Mouse (Mus musculus): ENCODE results near the gene Atxn7.
A peak's percentile ranks its signal among the peaks of the same experiment; 100 is the strongest.

Gene Atxn7

DNA sequence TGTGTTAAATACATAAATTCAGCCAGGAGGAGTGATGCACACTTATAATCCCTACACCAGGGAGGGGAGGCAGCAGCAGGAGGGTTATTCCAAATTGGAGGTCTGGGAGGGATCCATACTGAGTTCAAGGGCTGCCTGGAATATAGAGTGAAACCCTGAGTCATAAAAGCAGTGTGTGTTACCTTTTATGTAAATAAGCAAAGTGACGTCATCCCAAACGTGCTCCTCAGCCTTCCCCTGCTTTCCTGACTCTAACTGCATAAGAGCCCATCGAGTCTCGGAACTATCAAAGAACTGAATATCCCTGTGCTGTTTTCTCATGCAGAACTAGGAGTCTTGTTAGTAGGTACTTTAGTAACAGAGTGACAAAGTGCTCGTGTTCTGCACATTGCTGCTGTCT is 102.1 kb downstream of the Atxn7 start:
- DNase-seq (ENCODE audit: low read depth, low spot score): no peak

DNA sequence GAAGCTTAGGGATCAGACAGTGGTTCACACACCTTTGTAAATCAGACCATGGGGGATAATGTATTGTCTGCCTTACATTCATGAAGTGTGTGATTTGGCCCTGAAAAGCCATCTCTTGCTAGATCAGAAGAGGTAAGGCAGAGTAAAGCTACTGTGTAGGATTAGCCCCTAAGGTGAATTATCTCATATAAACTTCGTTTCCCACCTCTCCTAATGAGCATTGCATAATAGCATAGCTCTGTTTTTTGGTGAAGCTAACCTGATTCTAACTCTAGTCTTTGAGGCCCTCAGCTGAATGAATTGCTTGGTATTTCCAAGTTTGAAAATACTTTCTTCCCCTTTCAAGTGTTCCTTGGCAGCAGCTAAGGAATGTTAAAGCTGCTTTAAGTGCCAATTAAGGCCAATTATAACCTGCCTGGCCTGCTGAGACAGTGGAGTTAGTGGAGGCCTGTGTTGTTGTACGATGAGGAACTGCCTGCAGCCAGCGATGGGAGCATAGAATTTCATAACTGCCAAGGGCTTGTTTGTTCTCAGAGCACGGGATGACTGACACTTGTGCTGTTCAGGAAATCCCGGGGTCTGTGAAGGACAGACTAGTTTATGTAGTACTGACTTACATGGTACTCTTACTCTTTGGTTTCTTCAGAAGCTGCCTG is 103.4 kb downstream of the Atxn7 start:
- no peak for DNase-seq (ENCODE audit: low read depth, low spot score)

DNA sequence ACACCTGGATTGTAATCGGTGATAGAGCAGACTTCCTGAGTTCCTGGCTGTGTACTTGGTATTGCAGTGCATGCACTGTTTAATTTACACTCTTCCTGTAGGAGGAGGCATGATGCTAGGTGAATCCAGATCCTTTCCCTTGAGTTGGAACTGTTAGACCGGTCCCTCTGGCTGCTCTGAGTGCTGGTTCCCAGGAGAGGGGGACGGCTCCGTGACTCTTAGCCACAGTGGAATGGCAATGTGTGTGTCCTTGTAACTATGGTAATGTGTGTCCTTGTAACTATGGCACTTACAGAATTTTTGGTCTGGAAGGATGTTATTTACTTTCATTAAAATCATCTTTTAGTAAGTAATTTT is 103.9 kb downstream of the Atxn7 start:
- no peak for DNase-seq (ENCODE audit: low read depth, low spot score)

DNA sequence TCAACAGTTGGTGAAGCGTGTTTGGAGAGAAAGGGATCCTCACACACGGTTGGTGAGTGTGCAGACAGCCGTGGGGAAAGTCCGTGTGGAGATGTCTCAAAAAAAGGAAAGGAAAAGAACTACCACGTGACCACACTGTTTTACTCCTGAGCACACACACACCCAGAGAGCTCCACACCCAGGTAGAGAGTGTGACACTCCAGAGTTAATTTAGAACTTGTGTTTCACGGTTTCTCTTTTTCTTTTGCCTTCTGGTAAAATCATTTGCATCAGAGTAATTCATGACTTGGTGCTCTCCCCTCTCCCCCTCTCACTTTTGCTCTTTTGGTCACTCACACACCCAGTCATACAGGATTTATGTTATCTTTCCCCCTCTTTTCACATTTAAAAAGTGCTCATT is 105.0 kb downstream of the Atxn7 start:
- no peak for DNase-seq (ENCODE audit: low read depth, low spot score)

DNA sequence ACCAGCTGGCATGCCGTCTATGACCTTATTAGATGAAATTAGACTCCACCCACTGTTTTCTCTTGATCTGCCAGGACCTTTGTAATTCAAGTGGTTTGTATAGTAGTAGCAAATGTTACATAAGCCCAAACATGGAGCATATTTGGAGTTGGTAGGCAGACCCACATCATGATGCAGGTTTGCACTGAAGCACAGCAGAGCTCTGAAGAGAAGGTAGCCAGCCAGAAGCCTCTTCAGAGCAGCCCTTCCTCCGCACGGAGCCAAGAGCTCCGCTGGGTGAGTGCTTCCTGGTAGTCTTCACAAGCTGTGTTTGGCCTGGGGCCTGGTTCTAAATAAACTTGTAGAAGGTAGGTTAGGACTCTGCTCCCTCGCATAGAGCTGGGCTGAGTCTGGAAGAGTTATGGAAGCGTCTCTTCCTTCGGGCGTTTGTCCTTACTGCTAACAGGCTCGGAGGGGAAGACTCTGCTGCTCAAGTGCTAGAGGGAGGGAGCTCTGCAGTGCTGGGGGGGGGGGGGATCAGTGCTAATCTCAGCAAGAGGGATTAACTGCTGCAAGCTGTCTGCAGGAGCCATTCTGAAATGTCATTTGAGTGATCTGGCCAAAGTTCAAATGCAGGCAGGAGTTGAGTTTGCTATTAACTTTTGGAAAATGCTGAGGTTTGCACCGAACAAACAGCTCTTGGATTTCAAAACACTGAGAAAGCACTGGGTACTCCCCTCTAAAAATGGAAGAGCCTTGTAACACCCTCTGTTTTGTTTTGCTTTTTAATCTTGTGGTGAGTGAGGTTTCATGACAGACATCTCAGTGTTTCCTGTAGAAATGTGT is 106.6 kb downstream of the Atxn7 start:
- peak; percentile 75 for DNase-seq (ENCODE audit: low read depth, low spot score)

DNA sequence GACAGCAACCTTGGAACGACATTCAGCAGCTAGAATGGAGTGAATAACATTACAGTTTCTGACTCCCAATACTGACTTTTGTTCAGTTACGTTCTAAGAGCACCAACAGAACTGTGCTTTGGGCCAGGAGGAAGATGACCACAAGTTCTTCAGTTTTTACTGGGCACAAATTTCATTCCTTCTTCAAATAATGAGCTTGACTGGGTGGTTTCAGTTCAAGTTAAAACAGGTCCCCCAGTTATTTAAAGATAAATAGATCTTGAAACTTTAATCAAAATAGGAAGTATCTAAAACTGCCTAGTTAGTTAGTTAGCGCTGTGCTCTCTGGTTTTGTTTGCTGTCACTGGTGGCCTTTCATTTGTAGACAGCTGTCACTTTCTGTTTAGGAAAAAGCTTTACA is 107.3 kb downstream of the Atxn7 start:
- peak; percentile 34 for DNase-seq (ENCODE audit: low read depth, low spot score)

DNA sequence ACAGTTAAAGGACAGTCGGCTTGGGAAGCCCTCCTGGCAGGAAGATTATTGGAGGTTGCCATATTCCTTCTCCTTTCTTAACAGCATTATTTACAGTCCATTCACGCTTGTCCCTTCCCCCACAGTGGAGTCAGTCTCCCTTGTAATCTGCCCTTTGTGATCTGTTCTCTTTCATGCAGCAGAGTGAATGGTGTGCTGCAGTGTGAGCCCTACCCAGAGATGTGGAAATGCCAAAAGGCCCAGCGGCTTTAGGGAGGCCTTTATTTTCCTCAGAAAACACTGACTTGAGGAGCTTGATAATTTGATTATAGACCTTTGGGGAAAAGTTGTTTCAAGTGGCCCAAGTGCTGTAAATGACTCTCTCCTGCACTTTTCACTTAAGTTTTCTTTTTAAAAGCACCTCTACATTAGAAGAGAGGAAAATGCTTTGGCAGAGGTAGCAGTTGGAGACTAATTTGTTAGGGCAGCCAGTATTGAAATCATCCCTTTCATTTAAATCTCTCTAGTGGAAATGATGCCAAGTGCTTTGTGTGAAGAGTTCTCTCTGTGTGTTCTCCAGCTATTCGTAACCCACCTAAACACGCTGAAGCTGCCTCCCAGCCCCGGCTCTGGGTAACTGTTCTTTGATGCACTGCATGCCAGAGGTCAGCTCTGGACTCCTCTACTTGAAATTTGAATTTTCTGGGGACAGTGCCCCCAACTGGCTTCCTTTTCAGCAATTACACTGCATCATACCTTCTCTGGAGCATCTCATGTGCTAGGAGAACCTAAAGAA is 109.5 kb downstream of the Atxn7 start:
- no peak for DNase-seq (ENCODE audit: low read depth, low spot score)

DNA sequence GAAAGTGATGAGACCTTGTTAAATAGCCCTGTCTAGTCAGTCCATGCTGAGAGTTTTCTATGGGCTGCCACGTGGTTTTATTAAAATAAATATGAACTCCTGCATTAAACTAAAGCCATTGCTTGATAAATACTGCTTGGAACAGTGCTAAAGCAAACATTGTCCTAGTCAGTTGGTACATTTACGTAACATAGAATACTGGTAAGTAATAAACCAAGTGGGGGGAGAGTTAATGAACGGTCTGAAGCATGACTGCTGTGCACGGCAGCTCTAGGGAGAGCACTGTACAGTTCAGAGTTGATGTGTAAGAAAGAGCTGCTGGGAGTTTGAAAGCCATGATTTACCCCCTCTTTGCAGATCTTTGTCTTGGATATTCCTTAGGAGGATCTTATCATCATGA is 110.2 kb downstream of the Atxn7 start:
- DNase-seq (ENCODE audit: low read depth, low spot score): no peak

DNA sequence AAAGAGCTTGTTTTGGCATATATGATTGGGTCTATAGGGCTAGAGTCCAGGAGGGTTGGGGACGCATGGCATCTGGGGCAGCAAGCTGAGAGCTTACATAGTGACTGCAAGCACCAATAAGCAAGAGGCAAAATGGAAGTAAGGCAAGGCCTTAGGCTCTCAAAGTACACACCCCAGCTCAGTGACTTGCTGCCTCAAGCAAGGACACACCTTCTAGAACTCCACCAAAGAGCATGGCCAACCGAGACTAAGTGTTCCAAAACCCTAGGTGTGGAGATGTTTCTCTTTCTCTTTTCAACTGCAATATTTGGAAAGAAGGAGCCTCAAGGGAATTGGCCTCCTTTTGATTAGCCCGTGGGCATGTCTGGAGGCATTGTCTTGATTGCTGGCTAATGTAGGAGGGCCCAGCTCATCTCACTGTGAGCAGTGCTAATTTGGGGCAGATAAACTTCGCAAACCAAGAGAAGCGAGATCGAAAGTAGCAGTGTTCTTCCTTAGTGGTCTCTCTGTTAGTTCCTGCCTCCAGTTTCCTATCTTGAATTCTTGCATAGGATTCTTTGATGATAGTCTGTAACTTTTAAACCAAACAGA is 119.5 kb downstream of the Atxn7 start:
- no peak for DNase-seq (ENCODE audit: low read depth, low spot score)

DNA sequence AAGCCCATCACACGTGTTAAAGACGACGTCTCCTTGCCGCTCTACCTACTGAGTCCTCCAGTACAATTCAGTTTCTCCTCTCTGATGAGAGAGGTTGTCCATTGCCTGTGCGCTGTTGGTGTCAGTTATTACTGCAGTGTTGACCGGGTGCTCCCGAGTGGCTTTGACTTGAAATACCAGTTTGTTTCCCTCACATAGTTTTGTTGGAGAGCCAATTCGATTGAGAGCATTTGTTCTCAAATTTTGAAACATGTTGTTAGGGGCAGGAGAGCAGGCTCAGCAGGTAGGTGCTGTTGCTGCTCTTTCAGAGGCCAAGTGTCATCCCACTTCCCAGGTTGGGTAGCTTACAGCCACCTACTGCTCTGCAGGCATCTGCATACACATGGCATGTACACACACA is 122.6 kb downstream of the Atxn7 start:
- DNase-seq (ENCODE audit: low read depth, low spot score): no peak

DNA sequence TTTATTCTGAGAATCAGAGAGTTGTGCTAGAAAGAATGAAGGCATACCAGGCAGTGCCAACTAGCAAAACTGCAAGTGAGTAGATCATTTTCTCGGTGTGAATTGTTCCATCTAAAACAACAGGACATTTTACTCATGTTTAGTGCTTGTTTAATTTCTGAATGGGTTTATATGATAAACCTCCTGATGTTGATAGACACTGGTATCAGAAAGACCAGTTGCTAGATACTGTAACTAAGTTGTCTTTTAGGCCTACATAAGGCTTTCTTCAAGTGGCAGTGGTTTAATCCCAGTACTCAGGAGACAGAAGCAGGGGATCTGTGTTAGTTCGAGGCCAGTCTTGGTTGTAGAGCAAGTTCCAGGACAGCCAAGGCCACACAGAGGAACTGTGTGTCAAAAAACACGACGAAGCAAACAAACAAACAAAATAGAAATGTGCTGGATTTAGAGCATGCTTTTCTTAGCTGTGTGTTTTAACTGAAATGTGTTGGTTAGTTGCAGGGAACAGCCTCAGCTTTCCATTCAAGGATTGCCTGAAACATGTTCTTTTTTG is 125.5 kb downstream of the Atxn7 start:
- no peak for DNase-seq (ENCODE audit: low read depth, low spot score)

DNA sequence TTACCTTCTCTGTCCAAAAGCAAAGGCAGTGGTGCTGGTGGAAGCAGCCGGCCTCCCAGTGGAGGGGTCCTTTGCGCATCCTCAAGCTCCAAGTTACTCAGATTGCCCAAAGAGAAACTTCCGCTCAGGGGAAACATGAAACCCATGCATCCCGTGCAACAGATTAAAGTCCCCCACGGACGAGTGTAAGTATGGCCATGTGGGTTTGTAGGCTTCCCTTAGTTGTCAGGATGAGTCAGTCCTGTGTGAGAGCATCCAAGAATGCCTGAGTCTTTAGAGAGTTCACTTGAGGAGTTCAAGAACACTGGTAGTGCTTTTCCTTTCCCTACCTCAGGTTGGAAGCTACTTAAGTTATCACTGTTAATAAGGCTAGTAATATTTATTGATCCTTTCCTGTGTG is 126.1 kb downstream of the Atxn7 start:
- DNase-seq (ENCODE audit: low read depth, low spot score): no peak

DNA sequence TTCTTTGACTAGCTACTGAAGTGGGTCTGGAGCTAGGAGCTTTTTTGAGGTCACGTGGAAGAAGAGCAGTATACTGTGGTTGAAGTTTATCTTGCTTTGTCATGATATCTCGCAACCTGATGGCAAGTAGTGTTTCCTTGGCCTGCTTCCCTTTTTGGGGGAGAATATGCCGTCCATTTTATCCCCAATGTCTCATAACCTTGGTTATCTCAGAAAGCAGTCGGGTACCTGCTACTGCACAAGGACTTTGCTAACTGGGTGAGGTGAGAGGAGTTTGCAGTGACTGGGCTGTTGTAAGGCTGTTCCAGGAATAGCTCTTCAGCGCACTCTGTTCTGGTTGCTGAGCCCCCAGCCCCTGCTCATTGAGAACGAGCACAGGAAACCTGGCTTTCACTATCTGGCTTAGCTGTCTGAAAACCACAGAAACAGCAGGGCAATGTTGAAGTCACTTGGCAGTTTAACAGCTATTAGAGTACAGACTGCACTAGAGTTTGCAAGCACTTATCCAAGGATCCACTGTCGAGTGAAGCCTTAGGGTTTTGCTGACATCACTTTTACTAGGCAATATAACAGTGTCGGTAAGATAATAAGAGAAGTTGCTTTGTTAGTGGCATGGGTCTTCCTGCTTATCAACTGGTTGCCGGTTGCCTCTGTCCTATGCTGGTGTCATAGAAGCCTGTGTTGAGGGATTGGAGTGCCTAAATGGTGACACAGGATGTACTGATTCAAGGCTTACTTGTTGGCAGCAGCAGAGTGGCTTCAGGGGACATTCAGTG is 127.0 kb downstream of the Atxn7 start:
- peak; percentile 61 for DNase-seq (ENCODE audit: low read depth, low spot score)

DNA sequence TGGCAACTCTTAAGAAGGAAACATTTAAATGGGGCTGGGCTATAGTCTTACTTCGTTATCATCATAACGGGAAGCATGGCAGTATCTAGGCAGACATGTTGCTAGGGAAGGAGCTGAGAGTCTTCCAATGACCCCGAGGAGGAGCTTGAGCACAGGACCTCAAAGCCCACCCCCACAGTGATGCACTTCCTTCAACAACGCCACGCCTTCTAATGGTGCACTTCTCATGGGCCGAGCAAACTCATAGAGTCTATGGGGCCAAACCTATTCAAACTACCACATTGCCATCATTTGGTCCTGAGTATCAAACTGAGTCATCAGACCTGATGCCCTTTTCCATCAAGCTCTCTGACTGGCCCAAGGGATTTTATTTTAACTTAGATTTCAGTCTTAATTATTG is 129.3 kb downstream of the Atxn7 start:
- DNase-seq (ENCODE audit: low read depth, low spot score): no peak

DNA sequence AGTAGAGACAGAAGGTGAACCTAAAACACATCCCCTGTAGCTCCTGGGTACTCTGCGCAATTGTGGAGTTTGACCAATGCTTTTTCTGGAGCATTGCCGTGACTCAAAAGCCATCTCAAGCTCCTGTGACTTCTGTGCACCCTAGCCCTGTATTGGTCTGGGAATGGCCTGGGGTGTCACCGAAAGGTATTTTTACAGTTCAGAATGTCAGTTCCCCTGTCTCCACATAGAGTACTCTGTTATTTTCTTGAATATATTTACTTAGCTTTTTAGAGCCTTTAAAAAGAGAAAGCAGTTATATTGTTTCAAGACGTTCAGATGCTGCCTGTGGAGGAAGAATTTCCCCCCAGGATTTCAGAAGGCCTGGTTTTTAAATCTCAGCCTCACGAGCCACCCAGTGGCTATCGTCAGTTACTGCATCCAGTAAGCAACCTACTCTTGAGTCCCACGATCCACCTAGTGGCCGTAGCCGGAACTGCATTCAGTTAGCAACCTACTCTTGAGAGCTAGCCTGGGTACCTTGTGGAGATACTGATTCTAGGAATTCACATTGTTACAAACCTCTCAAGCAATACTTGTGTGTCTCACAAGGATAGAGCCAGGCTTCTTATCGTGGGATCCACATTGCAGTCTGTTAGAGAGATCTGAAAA is 137.2 kb downstream of the Atxn7 start:
- DNase-seq (ENCODE audit: low read depth, low spot score): peak; percentile 94

DNA sequence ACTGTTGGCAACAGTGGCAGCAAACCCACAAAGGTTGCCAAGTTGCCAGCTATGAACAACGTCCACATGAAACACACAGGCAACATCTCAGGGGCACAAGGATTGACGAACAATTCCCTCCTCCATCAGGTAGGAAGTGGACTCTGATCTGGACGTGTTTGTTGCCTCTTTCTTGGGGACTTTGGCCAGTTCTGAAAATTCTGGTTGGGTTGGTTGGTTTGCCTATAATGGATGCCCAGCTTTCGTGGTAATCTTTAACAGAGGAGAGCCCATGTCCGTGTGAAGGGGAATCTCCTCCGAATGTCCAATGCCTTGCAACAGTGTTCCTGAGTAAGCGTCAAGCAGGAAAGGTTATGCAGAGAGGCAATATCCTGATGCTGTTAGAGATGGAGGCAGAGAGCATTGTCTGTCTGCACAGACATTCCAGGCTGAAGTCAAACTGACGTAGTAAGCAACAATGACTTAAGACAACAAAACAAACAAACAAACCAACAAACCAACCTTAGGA is 139.6 kb downstream of the Atxn7 start:
- no peak for DNase-seq (ENCODE audit: low read depth, low spot score)

DNA sequence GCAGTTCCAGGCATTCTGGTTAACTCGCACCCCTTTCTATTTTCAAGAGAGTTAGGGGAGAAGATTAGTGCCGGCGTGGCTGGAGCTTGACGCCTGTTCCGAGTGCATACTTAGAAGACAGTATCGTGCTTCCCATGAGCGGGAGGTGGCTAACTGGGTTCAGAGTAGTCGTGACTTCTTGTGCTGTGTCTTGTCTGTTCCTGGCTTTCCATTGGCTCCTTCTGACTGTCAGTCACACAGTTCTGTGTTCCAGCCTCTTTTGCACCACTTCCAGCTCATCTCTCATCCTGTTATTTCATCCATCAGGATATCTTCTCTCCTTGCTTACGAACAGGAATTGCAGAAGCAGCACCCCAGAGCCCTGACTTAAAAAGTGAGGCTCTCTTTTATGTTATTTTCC is 140.1 kb downstream of the Atxn7 start:
- no peak for DNase-seq (ENCODE audit: low read depth, low spot score)

DNA sequence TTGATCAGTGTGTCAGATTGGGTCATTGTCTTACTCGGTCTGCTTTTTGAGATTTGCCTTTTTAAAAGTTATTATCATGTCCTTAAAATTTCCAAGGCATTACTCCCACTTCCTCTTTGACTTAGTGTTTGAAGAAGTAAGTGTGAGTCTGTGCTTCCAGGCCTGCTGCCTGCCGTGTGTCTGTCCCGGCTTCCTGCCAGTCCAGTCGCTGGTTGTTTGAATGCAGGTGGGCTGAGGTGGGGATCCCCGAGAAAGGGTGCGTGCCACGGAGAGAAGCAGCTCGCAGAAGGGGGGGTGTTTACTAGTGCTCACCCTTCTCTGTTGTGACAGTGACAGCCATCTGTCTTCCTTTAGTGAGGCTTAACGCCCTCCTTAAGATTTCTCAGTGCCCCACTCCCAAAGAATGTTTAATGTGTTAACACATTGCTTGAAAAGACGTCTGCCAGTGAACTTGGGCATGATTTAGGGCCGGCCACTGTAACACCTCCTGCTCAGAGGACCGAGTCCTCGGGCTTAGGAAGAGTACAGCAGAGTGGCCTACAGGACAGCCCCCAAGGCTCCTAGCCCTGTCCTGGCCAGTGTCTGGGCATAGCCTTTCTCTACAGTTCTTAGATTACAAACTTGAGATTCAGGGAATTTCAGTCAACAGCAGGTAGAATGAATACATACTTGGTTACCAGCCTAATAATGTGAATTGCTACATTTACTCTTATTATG is 143.1 kb downstream of the Atxn7 start:
- DNase-seq (ENCODE audit: low read depth, low spot score): no peak

DNA sequence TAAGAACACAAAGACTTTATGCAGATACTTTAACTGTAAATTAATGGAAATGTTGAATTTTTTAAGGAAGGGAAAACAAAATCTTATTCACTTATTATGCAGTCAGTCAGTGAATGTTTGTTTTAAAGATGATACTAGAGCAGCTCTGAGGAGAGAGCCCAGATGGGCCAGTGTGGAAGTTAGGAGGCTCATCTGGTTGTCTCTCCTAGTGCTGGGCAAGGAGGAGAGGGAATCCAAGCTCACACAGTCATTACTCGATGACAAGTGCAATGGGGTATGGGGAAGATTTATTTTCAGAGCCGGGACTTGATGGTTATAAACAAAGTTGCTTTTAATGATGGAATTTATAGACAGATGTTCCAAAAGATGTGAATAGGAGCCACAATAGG is 143.7 kb downstream of the Atxn7 start:
- no peak for DNase-seq (ENCODE audit: low read depth, low spot score)

DNA sequence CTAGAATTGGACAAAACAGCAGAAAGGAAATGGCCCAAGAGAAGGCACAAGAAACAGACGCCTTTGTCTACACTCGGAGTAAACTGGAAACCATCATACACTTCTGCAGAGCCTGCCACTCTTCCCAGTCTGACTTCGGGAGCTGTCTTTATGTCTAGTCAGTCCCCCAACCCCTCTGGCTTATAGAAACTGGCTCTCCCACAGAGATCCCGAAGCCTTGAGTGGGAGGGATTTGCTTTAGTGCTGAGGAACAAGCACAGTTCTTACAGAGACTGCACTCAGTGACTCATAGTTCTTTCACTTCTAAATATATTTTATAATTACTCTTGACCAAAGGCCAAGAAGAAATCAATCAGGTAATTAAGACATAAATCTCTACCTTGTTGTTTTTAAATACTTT is 149.5 kb downstream of the Atxn7 start:
- no peak for DNase-seq (ENCODE audit: low read depth, low spot score)
